Mouse (Mus musculus) gastrocnemius, adult 8-10 months (tissue): ENCODE measurements around the gene Pdcd5. TPM values are rescaled to one million over a fixed set of nuclear protein-coding genes. Genes with fewer than 3 reads are reported as not detected.

ENCODE experiments used
- DNase-seq, 2 experiments: peaks; one replicate each; pipeline ENCODE4 v3.0.0; 2022; ENCODE audit warnings: low spot score in 2 of 2
- total RNA-seq, 4 experiments: library from RNA; stranded (reverse); gene quantifications; 2 replicates each; pipeline ENCODE4 v1.2.4; 2022

Pdcd5 gene
- total RNA-seq, 4 experiments from 2014 or later, result 89.8 to 131 (median 108) TPM

GRCm38 (mm10) chr7:35646317-35647081 lies 822 bp downstream of the Pdcd5 start:
- DNase-seq, result no peak

- DNase-seq, result no peak
Observed at GRCm38 (mm10) chr7:35640072-35640471, 7.2 kb downstream of the Pdcd5 start.

GRCm38 (mm10) chr7:35636874-35637273 lies 10.4 kb downstream of the Pdcd5 start:
- DNase-seq, result no peak

GRCm38 (mm10) chr7:35636229-35636628 lies 11.1 kb downstream of the Pdcd5 start:
- no peak for DNase-seq

- peak in 1 of 2 experiments; percentile 14 for DNase-seq
Observed at GRCm38 (mm10) chr7:35628496-35628895, 18.8 kb downstream of the Pdcd5 start.

GRCm38 (mm10) chr7:35627371-35627770 lies 19.9 kb downstream of the Pdcd5 start:
- DNase-seq, result no peak

GRCm38 (mm10) chr7:35626038-35626437 lies 21.3 kb downstream of the Pdcd5 start:
- DNase-seq, result no peak

GRCm38 (mm10) chr7:35622626-35623025 lies 24.7 kb downstream of the Pdcd5 start:
- no peak for DNase-seq

- DNase-seq, result no peak
Observed at GRCm38 (mm10) chr7:35617513-35617912, 29.8 kb downstream of the Pdcd5 start.

GRCm38 (mm10) chr7:35609245-35609644 lies 38.1 kb downstream of the Pdcd5 start:
- no peak for DNase-seq

GRCm38 (mm10) chr7:35606816-35607215 lies 40.5 kb downstream of the Pdcd5 start:
- DNase-seq, result no peak

- no peak for DNase-seq
Observed at GRCm38 (mm10) chr7:35602766-35603165, 44.6 kb downstream of the Pdcd5 start.

GRCm38 (mm10) chr7:35601106-35601505 lies 46.2 kb downstream of the Pdcd5 start:
- DNase-seq, result no peak

- no peak for DNase-seq
Observed at GRCm38 (mm10) chr7:35600031-35600430, 47.3 kb downstream of the Pdcd5 start.

- no peak for DNase-seq
Observed at GRCm38 (mm10) chr7:35599492-35599891, 47.8 kb downstream of the Pdcd5 start.

- no peak for DNase-seq
Observed at GRCm38 (mm10) chr7:35594311-35594710, 53.0 kb downstream of the Pdcd5 start.

Other genes starting within 250 kb of the Pdcd5 start
- not detected for gene Slc7a9, start 198.7 kb downstream of the Pdcd5 start, total RNA-seq
- not detected for gene Tdrd12, start 109.8 kb downstream of the Pdcd5 start, total RNA-seq
- gene Nudt19, start 91.2 kb downstream of the Pdcd5 start, total RNA-seq, result 10 to 100 TPM; 49.2 to 61.5 (median 56.2) TPM
- gene Rgs9bp, start 61.9 kb downstream of the Pdcd5 start, total RNA-seq, result under 1 TPM in 2 of 4 experiments, not detected in 2; 0.04 to 0.10 TPM
- 10 to 100 TPM in 3 of 4 experiments, 1 to 10 TPM in 1; 9.6 to 12.4 (median 10.4) TPM for gene Ankrd27, start 61.3 kb downstream of the Pdcd5 start, total RNA-seq
- gene Dpy19l3, start 106.9 kb upstream of the Pdcd5 start, total RNA-seq, result 1 to 10 TPM; 2.1 to 4.1 (median 3.6) TPM
- gene Zfp507, start 155.5 kb upstream of the Pdcd5 start, total RNA-seq, result 10 to 100 TPM; 15.8 to 22.5 (median 17.7) TPM